Mouse (Mus musculus): ENCODE results near the gene Rnase9. TPM values are rescaled to one million over a fixed set of nuclear protein-coding genes. Genes with fewer than 3 reads are reported as not detected.
A peak's percentile ranks its signal among the peaks of the same experiment; 100 is the strongest.

The Rnase9 gene
- polyA plus RNA-seq, 2 experiments = not detected

DNA sequence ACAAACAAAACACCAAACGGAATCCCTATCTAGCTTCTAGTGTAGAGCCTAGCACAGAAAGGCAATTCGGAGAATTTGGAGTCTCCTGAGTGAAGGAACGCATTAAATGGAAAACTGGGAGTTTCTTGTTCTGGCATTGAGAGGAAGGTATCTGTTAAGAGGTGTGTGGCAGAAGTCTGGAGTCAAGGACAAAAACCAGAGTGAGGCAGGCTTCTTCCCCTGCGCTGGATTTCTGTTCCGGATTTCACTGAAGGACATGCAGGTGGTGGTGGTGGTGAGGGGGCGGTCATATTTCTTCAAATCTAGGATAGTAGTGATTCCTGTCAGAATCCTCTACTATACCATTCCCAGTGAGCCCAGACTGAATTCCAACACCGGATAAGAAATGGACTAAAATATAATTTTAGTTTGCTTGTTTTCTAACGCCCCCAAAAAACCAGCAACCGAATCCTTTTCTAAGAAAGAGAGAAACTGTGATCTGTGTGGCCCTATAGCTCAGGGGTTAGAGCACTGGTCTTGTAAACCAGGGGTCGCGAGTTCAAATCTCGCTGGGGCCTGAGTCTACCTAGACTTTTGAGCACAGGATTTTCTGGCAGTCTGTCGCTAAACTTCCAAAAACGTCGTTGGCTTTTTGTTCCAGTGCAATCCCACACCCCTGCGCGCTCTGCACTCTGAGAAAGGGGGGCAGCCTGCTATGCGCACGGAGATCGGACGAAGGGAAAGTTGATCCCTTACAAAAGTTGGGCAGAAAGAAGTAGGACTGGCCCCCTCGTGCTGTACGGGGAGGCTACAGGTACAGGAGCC, 46.7 kb upstream of the Rnase9 start:
- H3K36me3 ChIP-seq (replicated peaks; ENCODE audit: control insufficient read depth, insufficient read depth, low read depth) = no peaks in the 10 kb centered on the region
- ATAC-seq (ENCODE audit: insufficient read depth) (peak; percentile 51), DNase-seq (ENCODE audit: low read depth in 3 of 3, low spot score in 3 of 3) (peak; percentile 65 to 69 (median 69))
- TF ChIP-seq CTCF (IDR thresholded peaks at IDR 0.05; ENCODE audit: low read depth) (no peak), EP300 (IDR thresholded peaks at IDR 0.05; ENCODE audit: low read depth) (no peak)
- H3K4me3 ChIP-seq (ENCODE audit: insufficient read depth in 1 of 2, low read depth in 2 of 2, low read length in 2 of 2) = peak overlapping the region; percentile 60 to 72
- peak overlapping the region; percentile 96 for H3K4me2 ChIP-seq (ENCODE audit: low read depth)
- H3K9ac ChIP-seq (replicated peaks) = peak overlapping the region; percentile 73
- peaks cover 2% of the 10 kb centered on the region for H3K27me3 ChIP-seq (ENCODE audit: control insufficient read depth, insufficient read depth, low read length)
- peak overlapping the region; percentile 66 for H3K27ac ChIP-seq
- H3K9me3 ChIP-seq (ENCODE audit: control insufficient read depth, low read length) = no peaks in the 10 kb centered on the region
- WGBS (ENCODE audit: insufficient replicate concordance) = under 1% methylated on average over 23 of the region's 23 CpGs
- H3K4me1 ChIP-seq (replicated peaks; ENCODE audit: control insufficient read depth in 2 of 2, insufficient read depth in 2 of 2, low read length in 1 of 2) = peaks cover 32 to 40% of the 10 kb centered on the region in 2 experiments

DNA sequence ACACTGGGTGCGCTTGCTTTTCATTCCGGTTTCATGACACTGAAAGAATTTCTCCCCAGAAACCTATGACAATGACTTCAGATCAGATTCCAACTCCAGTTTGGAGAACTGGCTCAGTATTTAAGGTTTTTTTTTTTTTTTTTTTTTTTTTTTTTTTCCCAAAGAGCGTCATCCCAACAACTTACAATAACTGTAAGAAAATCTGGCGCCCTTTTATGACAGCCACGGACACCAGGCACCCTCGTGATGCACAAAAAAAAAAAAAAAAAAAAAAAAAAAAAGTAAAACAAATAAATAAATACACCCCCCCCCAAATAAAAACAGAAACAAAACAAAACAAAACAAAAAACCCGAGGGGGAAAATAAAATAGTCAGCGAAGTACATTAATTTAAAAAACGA, 46.1 kb upstream of the Rnase9 start:
- Histone ChIP-seq H3K4me3 (ENCODE audit: insufficient read depth in 1 of 2, low read depth in 2 of 2, low read length in 2 of 2) (peak overlapping the region in 1 of 2 experiments; percentile 60; a peak in 3 of 4 replicates), H3K27me3 (ENCODE audit: control insufficient read depth, insufficient read depth, low read length) (peaks cover 6% of the 10 kb centered on the region), H3K36me3 (replicated peaks; ENCODE audit: control insufficient read depth, insufficient read depth, low read depth) (no peaks in the 10 kb centered on the region), H3K9me3 (ENCODE audit: control insufficient read depth, low read length) (no peaks in the 10 kb centered on the region), H3K27ac (no peak overlapping the region), H3K4me1 (replicated peaks; ENCODE audit: control insufficient read depth in 2 of 2, insufficient read depth in 2 of 2, low read length in 1 of 2) (peaks cover 32 to 43% of the 10 kb centered on the region in 2 experiments), H3K4me2 (ENCODE audit: low read depth) (peak overlapping the region; percentile 96), H3K9ac (replicated peaks) (no peak overlapping the region)
- 14% methylated on average over 9 of the region's 9 CpGs for WGBS (ENCODE audit: insufficient replicate concordance)
- ATAC-seq (ENCODE audit: insufficient read depth) (no peak), DNase-seq (ENCODE audit: low read depth in 3 of 3, low spot score in 3 of 3) (no peak)
- no peak for TF ChIP-seq CTCF (IDR thresholded peaks at IDR 0.05; ENCODE audit: low read depth)
- no peak for TF ChIP-seq EP300 (IDR thresholded peaks at IDR 0.05; ENCODE audit: low read depth)

DNA sequence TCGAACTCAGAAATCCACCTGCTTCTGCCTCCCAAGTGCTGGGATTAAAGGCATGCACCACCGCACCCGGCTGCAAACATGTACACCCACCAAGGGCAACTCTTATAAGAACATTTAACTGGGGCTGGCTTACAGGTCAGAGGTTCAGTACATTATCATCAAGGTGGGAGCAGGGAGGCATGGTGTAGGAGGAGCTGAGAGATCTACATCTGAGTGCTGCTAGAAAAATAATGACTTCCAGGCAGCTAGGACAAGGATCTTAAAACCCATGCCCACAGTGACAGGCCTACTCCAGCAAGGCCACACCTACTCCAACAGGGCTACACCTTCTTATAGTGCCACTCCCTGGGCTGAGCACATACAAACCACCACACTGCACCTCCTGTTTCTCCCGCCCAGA, 44.2 kb upstream of the Rnase9 start:
- H3K27ac ChIP-seq = no peak overlapping the region
- no peaks in the 10 kb centered on the region for H3K36me3 ChIP-seq (replicated peaks; ENCODE audit: control insufficient read depth, insufficient read depth, low read depth)
- H3K4me2 ChIP-seq (ENCODE audit: low read depth) = no peak overlapping the region
- TF ChIP-seq CTCF (IDR thresholded peaks at IDR 0.05; ENCODE audit: low read depth) (no peak), EP300 (IDR thresholded peaks at IDR 0.05; ENCODE audit: low read depth) (no peak)
- 63% methylated on average over 4 of the region's 4 CpGs for WGBS (ENCODE audit: insufficient replicate concordance)
- ATAC-seq (ENCODE audit: insufficient read depth) (no peak), DNase-seq (ENCODE audit: low read depth in 3 of 3, low spot score in 3 of 3) (no peak)
- H3K4me3 ChIP-seq (ENCODE audit: insufficient read depth in 1 of 2, low read depth in 2 of 2, low read length in 2 of 2) = no peak overlapping the region
- peaks cover 25 to 34% of the 10 kb centered on the region in 2 experiments for H3K4me1 ChIP-seq (replicated peaks; ENCODE audit: control insufficient read depth in 2 of 2, insufficient read depth in 2 of 2, low read length in 1 of 2)
- peaks cover 6% of the 10 kb centered on the region for H3K27me3 ChIP-seq (ENCODE audit: control insufficient read depth, insufficient read depth, low read length)
- no peaks in the 10 kb centered on the region for H3K9me3 ChIP-seq (ENCODE audit: control insufficient read depth, low read length)
- no peak overlapping the region for H3K9ac ChIP-seq (replicated peaks)

DNA sequence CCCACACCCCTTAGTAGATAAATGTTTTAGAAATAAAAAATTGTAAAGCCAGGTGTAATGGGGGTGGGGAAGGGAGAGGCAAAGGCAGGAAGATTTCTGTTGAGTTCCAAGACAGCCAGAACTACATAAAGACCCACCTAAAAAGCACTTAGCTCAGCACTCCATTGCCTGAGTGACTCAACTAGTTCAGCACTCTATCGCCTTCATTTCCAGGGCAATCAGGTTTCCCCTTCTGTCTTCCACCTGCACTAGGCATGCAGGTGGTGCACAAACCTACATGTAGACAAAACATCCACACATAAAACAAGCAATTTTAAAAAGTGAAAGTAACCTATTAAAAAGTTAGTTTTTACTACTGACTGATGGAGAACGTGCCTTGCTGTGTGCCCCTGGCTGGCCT, 43.4 kb upstream of the Rnase9 start:
- Histone ChIP-seq H3K27me3 (ENCODE audit: control insufficient read depth, insufficient read depth, low read length) (peaks cover 6% of the 10 kb centered on the region), H3K4me3 (ENCODE audit: insufficient read depth in 1 of 2, low read depth in 2 of 2, low read length in 2 of 2) (no peak overlapping the region), H3K27ac (no peak overlapping the region), H3K36me3 (replicated peaks; ENCODE audit: control insufficient read depth, insufficient read depth, low read depth) (no peaks in the 10 kb centered on the region), H3K4me2 (ENCODE audit: low read depth) (peak overlapping the region; percentile 72), H3K9ac (replicated peaks) (peak overlapping the region; percentile 18; the same call in 1 of the 2 replicates), H3K9me3 (ENCODE audit: control insufficient read depth, low read length) (no peaks in the 10 kb centered on the region), H3K4me1 (replicated peaks; ENCODE audit: control insufficient read depth in 2 of 2, insufficient read depth in 2 of 2, low read length in 1 of 2) (peaks cover 25 to 34% of the 10 kb centered on the region in 2 experiments)
- no peak for TF ChIP-seq EP300 (IDR thresholded peaks at IDR 0.05; ENCODE audit: low read depth)
- no peak for TF ChIP-seq CTCF (IDR thresholded peaks at IDR 0.05; ENCODE audit: low read depth)
- 73% methylated on average over 2 of the region's 2 CpGs for WGBS (ENCODE audit: insufficient replicate concordance)
- no peak for ATAC-seq (ENCODE audit: insufficient read depth)
- no peak for DNase-seq (ENCODE audit: low read depth in 3 of 3, low spot score in 3 of 3)

- no peak for DNase-seq (ENCODE audit: low read depth in 3 of 3, low spot score in 3 of 3)
- H3K27me3 ChIP-seq (ENCODE audit: control insufficient read depth, insufficient read depth, low read length) = peaks cover 6% of the 10 kb centered on the region
- H3K4me1 ChIP-seq (replicated peaks; ENCODE audit: control insufficient read depth in 2 of 2, insufficient read depth in 2 of 2, low read length in 1 of 2) = peaks cover 25 to 34% of the 10 kb centered on the region in 2 experiments
- H3K4me3 ChIP-seq (ENCODE audit: insufficient read depth in 1 of 2, low read depth in 2 of 2, low read length in 2 of 2) = peak overlapping the region; percentile 54 to 82
- H3K9ac ChIP-seq (replicated peaks) = no peak overlapping the region
- peak overlapping the region; percentile 72 for H3K4me2 ChIP-seq (ENCODE audit: low read depth)
- 8% methylated on average over 7 of the region's 7 CpGs for WGBS (ENCODE audit: insufficient replicate concordance)
- TF ChIP-seq CTCF (IDR thresholded peaks at IDR 0.05; ENCODE audit: low read depth) = no peak
- TF ChIP-seq EP300 (IDR thresholded peaks at IDR 0.05; ENCODE audit: low read depth) = no peak
- H3K27ac ChIP-seq = no peak overlapping the region
- H3K36me3 ChIP-seq (replicated peaks; ENCODE audit: control insufficient read depth, insufficient read depth, low read depth) = no peaks in the 10 kb centered on the region
- ATAC-seq (ENCODE audit: insufficient read depth) = no peak
- no peaks in the 10 kb centered on the region for H3K9me3 ChIP-seq (ENCODE audit: control insufficient read depth, low read length)
Observed at GRCm38 (mm10) chr14:51083805-51084204, 42.1 kb upstream of the Rnase9 start.
